In genomic region chr10:64543647-64544046, GRCm38 (mm10) we compare ENCODE assay signal across 16 mouse cellular contexts.
DNase-seq lines count a peak whose midpoint lies in the region; ATAC-seq and TF ChIP-seq lines count a peak whose summit lies in the region.
"Had no signal": no experiment of that assay in that cellular context is flagged by ENCODE, and none has a peak within 500 bp of the region (broad histone marks: within the 10 kb centered on the region; RNA-seq: fewer than 3 reads in every experiment).

No protein-coding gene starts in this region.

- ATAC-seq in forebrain, embryonic 14.5 days, result peak; percentile 88; the same call in 1 of the 2 replicates
- ATAC-seq in forebrain, embryonic 11.5 days (replicated peaks; ENCODE audit: low FRiP score), result no peak
- ATAC-seq in midbrain, postnatal 0 days (ENCODE audit: low FRiP score), result no peak
- ATAC-seq in forebrain, embryonic 15.5 days (replicated peaks), result peak; percentile 82; the same call in 1 of the 2 replicates
- ATAC-seq in monocyte, adult 5-6 weeks (replicated peaks; ENCODE audit: insufficient number of reproducible peaks, low FRiP score, low TSS enrichment, poor library complexity, severe bottlenecking), result no peak

- H3K9me3 ChIP-seq in forebrain, embryonic 14.5 days (replicated peaks; ENCODE audit: control insufficient read depth, low read length), result no peaks in the 10 kb centered on the region
- no peaks in the 10 kb centered on the region for H3K9me3 ChIP-seq in forebrain, embryonic 11.5 days (ENCODE audit: control insufficient read depth, low read length)
- no peaks in the 10 kb centered on the region for H3K9me3 ChIP-seq in midbrain, postnatal 0 days (ENCODE audit: low read length)
- H3K9me3 ChIP-seq in midbrain, embryonic 10.5 days (replicated peaks), result no peaks in the 10 kb centered on the region
- no peaks in the 10 kb centered on the region for H3K9me3 ChIP-seq in forebrain, embryonic 15.5 days
- H3K9me3 ChIP-seq: limb, embryonic 13.5 days had no signal

- H3K4me3 ChIP-seq in forebrain, embryonic 14.5 days (ENCODE audit: low read depth, low read length), result no peak overlapping the region
- no peak overlapping the region for H3K4me3 ChIP-seq in forebrain, embryonic 11.5 days (ENCODE audit: low read depth, low read length)
- H3K4me3 ChIP-seq in midbrain, postnatal 0 days (ENCODE audit: low read depth, low read length), result no peak overlapping the region
- no peak overlapping the region for H3K4me3 ChIP-seq in midbrain, embryonic 10.5 days
- no peak overlapping the region for H3K4me3 ChIP-seq in forebrain, embryonic 15.5 days
- H3K4me3 ChIP-seq: limb, embryonic 13.5 days had no signal

- no peak overlapping the region for H3K4me2 ChIP-seq in forebrain, embryonic 14.5 days (ENCODE audit: low read length)
- H3K4me2 ChIP-seq in forebrain, embryonic 11.5 days (ENCODE audit: low read depth, low read length, severe bottlenecking), result no peak overlapping the region
- H3K4me2 ChIP-seq in midbrain, postnatal 0 days (ENCODE audit: low read depth, low read length, poor library complexity, severe bottlenecking), result no peak overlapping the region
- no peak overlapping the region for H3K4me2 ChIP-seq in forebrain, embryonic 15.5 days (replicated peaks)
- H3K4me2 ChIP-seq: limb, embryonic 13.5 days had no signal

- no peaks in the 10 kb centered on the region for H3K27me3 ChIP-seq in forebrain, embryonic 14.5 days (replicated peaks; ENCODE audit: control insufficient read depth, insufficient read depth, low read length)
- H3K27me3 ChIP-seq in forebrain, embryonic 11.5 days (ENCODE audit: control insufficient read depth, insufficient read depth, low read length), result no peaks in the 10 kb centered on the region
- no peaks in the 10 kb centered on the region for H3K27me3 ChIP-seq in midbrain, postnatal 0 days (ENCODE audit: insufficient read depth, low read length)
- H3K27me3 ChIP-seq in midbrain, embryonic 10.5 days (ENCODE audit: low read depth, poor library complexity, severe bottlenecking), result no peaks in the 10 kb centered on the region
- no peaks in the 10 kb centered on the region for H3K27me3 ChIP-seq in forebrain, embryonic 15.5 days
- H3K27me3 ChIP-seq: limb, embryonic 13.5 days had no signal

- no peak overlapping the region for H3K27ac ChIP-seq in forebrain, embryonic 14.5 days (ENCODE audit: low read depth, low read length)
- no peak overlapping the region for H3K27ac ChIP-seq in forebrain, embryonic 11.5 days (ENCODE audit: low read depth, low read length)
- H3K27ac ChIP-seq in midbrain, postnatal 0 days (ENCODE audit: low read depth, low read length), result no peak overlapping the region
- H3K27ac ChIP-seq in midbrain, embryonic 10.5 days (replicated peaks), result no peak overlapping the region
- no peak overlapping the region for H3K27ac ChIP-seq in forebrain, embryonic 15.5 days (replicated peaks)
- H3K27ac ChIP-seq: limb, embryonic 13.5 days; liver, embryonic 14.5 days had no signal

- no peak overlapping the region for H3K9ac ChIP-seq in forebrain, embryonic 14.5 days (ENCODE audit: low read length)
- H3K9ac ChIP-seq in forebrain, embryonic 11.5 days (ENCODE audit: low read length), result no peak overlapping the region
- no peak overlapping the region for H3K9ac ChIP-seq in midbrain, postnatal 0 days (replicated peaks; ENCODE audit: low read length, poor library complexity, severe bottlenecking)
- no peak overlapping the region for H3K9ac ChIP-seq in forebrain, embryonic 15.5 days (replicated peaks)
- H3K9ac ChIP-seq: limb, embryonic 13.5 days; liver, embryonic 14.5 days had no signal

- DNase-seq in forebrain, embryonic 14.5 days (ENCODE audit: low spot score), result peak; percentile 66
- DNase-seq in forebrain, embryonic 11.5 days (ENCODE audit: low spot score), result no peak
- peak; percentile 46 for DNase-seq in midbrain, postnatal 0 days (ENCODE audit: low spot score)
- DNase-seq in midbrain, embryonic 10.5 days (ENCODE audit: low spot score), result no peak
- peak; percentile 41 for DNase-seq in cerebellum, adult 9-10 months
- no peak for DNase-seq in yolk sac, embryonic 10.5 days (ENCODE audit: low spot score)
- DNase-seq: adrenal gland, postnatal 10 days; gastrocnemius, postnatal 10 days; heart, postnatal 10 days; kidney, adult 18-20 months; kidney, postnatal 25 days; thymus, postnatal 14 days had no signal

- 68% methylated on average over 3 of the region's 3 CpGs for WGBS in forebrain, embryonic 14.5 days
- WGBS in forebrain, embryonic 11.5 days, result 83% methylated on average over 3 of the region's 3 CpGs
- whole genome bisulfite sequencing in midbrain, postnatal 0 days, result 72% methylated on average over 3 of the region's 3 CpGs
- WGBS in midbrain, embryonic 10.5 days, result 89% methylated on average over 3 of the region's 3 CpGs
- WGBS in forebrain, embryonic 15.5 days, result 68% methylated on average over 3 of the region's 3 CpGs

- no peaks in the 10 kb centered on the region for H3K4me1 ChIP-seq in forebrain, embryonic 14.5 days (ENCODE audit: control insufficient read depth, insufficient read depth, low read length)
- no peaks in the 10 kb centered on the region for H3K4me1 ChIP-seq in forebrain, embryonic 11.5 days (replicated peaks; ENCODE audit: control insufficient read depth, insufficient read depth, low read length)
- no peaks in the 10 kb centered on the region for H3K4me1 ChIP-seq in midbrain, postnatal 0 days (ENCODE audit: insufficient read depth, low read length)
- H3K4me1 ChIP-seq in midbrain, embryonic 10.5 days, result no peaks in the 10 kb centered on the region
- 0 out of 2 replicates have a peak, but pooled peaks cover 4% of the 10 kb centered on the region for H3K4me1 ChIP-seq in forebrain, embryonic 15.5 days
- H3K4me1 ChIP-seq: limb, embryonic 13.5 days had no signal

- TF ChIP-seq CTCF in midbrain, postnatal 0 days (IDR thresholded peaks at IDR 0.05), result no peak

- H3K36me3 ChIP-seq in forebrain, embryonic 14.5 days (ENCODE audit: control insufficient read depth, insufficient read depth, low read length), result no peaks in the 10 kb centered on the region
- H3K36me3 ChIP-seq in forebrain, embryonic 11.5 days (ENCODE audit: control insufficient read depth, insufficient read depth, low read length), result no peaks in the 10 kb centered on the region
- H3K36me3 ChIP-seq in midbrain, postnatal 0 days (ENCODE audit: insufficient read depth, low read length), result no peaks in the 10 kb centered on the region
- no peaks in the 10 kb centered on the region for H3K36me3 ChIP-seq in midbrain, embryonic 10.5 days
- no peaks in the 10 kb centered on the region for H3K36me3 ChIP-seq in forebrain, embryonic 15.5 days
- H3K36me3 ChIP-seq: limb, embryonic 13.5 days had no signal

Comparison
In these comparisons a context has a peak if more than half of its experiments do, and no peak if none do; other contexts are left out.
1. ATAC-seq: peak in forebrain, embryonic 14.5 days (single experiment) and forebrain, embryonic 15.5 days (single experiment); none in forebrain, embryonic 11.5 days (single experiment), midbrain, postnatal 0 days (single experiment) and monocyte, adult 5-6 weeks (single experiment).
2. DNase-seq: peak in forebrain, embryonic 14.5 days (single experiment), midbrain, postnatal 0 days (single experiment) and cerebellum, adult 9-10 months (single experiment); none in forebrain, embryonic 11.5 days (single experiment), midbrain, embryonic 10.5 days (single experiment) and yolk sac, embryonic 10.5 days (single experiment).